Mouse (Mus musculus) subcutaneous adipose tissue, adult 2 months (tissue): Measurements from ENCODE around the gene Rassf10. TPM values are rescaled to one million over a fixed set of nuclear protein-coding genes. Genes with fewer than 3 reads are reported as not detected.

Experiments
- polyA plus RNA-seq: library from polyadenylated mRNA; depleted of rRNA; stranded (reverse); fragments of >200 nt; gene quantifications from 2 replicates; pipeline ENCODE4 v1.2.3, GENCODE M21; 2012; ENCODE audit warnings: low replicate concordance; rRNA removed

Gene Rassf10
- 1.3 and 4.5 TPM in 2 replicates for polyA plus RNA-seq

DNA sequence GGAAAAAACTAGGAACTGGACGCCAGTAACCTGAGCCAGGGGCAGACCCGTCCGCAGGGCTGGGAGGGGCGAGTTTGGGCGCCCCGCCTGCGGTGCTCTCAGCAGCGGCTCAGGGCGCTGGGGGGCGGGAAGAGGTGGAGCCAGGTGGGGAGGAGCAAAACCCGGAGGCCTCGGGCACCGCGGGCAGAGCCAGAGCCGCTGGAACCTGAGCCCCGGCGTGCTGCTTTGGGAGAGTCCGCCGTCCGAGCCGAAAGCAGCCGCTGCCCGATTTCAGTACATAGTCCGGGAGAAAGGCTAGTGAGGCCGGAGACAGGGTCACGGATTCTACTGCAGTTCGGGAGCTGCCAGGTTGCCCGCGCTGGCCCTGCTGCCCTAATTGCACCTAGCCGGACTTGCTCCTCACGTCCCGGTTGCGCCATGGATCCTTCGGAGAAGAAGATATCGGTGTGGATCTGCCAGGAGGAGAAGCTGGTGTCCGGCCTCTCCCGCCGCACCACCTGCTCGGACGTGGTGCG, at the start of gene Rassf10:
TSS of gene Rassf10 (plus strand) at position 186 of the 515 bp plus-strand sequence.

